Mouse (Mus musculus): ENCODE measurements at regions not wholly inside any gene's neighbourhood (a gene's known extent, or its start where the extent isn't known, plus 50 kb on each side); places are given as distances from the start of the nearest gene placed in this dataset.

- Histone ChIP-seq H3K36me3 (ENCODE audit: control insufficient read depth, insufficient read depth, low read length) (no peaks in the 10 kb centered on the region), H3K4me3 (ENCODE audit: low read depth, low read length) (no peak overlapping the region), H3K4me1 (ENCODE audit: control insufficient read depth, insufficient read depth, low read length) (no peaks in the 10 kb centered on the region), H3K27ac (ENCODE audit: low read depth, low read length) (no peak overlapping the region), H3K9me3 (ENCODE audit: control insufficient read depth, low read length) (no peaks in the 10 kb centered on the region), H3K27me3 (ENCODE audit: control insufficient read depth, insufficient read depth, low read length) (no peaks in the 10 kb centered on the region), H3K4me2 (ENCODE audit: low read depth) (no peak overlapping the region), H3K9ac (ENCODE audit: low read length) (no peak overlapping the region)
- 66% methylated on average over 6 of the region's 6 CpGs for WGBS
- ATAC-seq (ENCODE audit: insufficient read depth, low FRiP score, low TSS enrichment) (no peak), DNase-seq (ENCODE audit: low spot score) (no peak)
Observed at GRCm38 (mm10) chr14:99487981-99488380, 189.5 kb downstream of the Klf5 start.

GRCm38 (mm10) chr14:99493197-99493596 is 194.7 kb downstream of the Klf5 start:
- DNase-seq (ENCODE audit: low spot score), result no peak
- Histone ChIP-seq H3K4me1 (ENCODE audit: control insufficient read depth, insufficient read depth, low read length) (no peaks in the 10 kb centered on the region), H3K9me3 (ENCODE audit: control insufficient read depth, low read length) (no peaks in the 10 kb centered on the region), H3K4me3 (ENCODE audit: low read depth, low read length) (no peak overlapping the region), H3K9ac (ENCODE audit: low read length) (no peak overlapping the region), H3K4me2 (ENCODE audit: low read depth) (no peak overlapping the region), H3K36me3 (ENCODE audit: control insufficient read depth, insufficient read depth, low read length) (no peaks in the 10 kb centered on the region), H3K27me3 (ENCODE audit: control insufficient read depth, insufficient read depth, low read length) (no peaks in the 10 kb centered on the region), H3K27ac (ENCODE audit: low read depth, low read length) (no peak overlapping the region)
- 92% methylated on average over 4 of the region's 4 CpGs for WGBS
- no peak for ATAC-seq (ENCODE audit: insufficient read depth, low FRiP score, low TSS enrichment)

GRCm38 (mm10) chr14:99493659-99494058 is 195.2 kb downstream of the Klf5 start:
- no peak for ATAC-seq (ENCODE audit: insufficient read depth, low FRiP score, low TSS enrichment)
- WGBS, result 90% methylated on average over 6 of the region's 6 CpGs

GRCm38 (mm10) chr14:99499502-99500266 is 201.2 kb downstream of the Klf5 start:
- no peak overlapping the region for H3K4me3 ChIP-seq (ENCODE audit: low read depth, low read length)
- no peaks in the 10 kb centered on the region for H3K9me3 ChIP-seq (ENCODE audit: control insufficient read depth, low read length)
- DNase-seq (ENCODE audit: low spot score) (no peak), ATAC-seq (ENCODE audit: insufficient read depth, low FRiP score, low TSS enrichment) (no peak)
- WGBS, result 85% methylated on average over 7 of the region's 7 CpGs
- H3K36me3 ChIP-seq (ENCODE audit: control insufficient read depth, insufficient read depth, low read length), result no peaks in the 10 kb centered on the region
- H3K9ac ChIP-seq (ENCODE audit: low read length), result no peak overlapping the region
- H3K27me3 ChIP-seq (ENCODE audit: control insufficient read depth, insufficient read depth, low read length), result no peaks in the 10 kb centered on the region
- H3K4me2 ChIP-seq (ENCODE audit: low read depth), result no peak overlapping the region
- no peak overlapping the region for H3K27ac ChIP-seq (ENCODE audit: low read depth, low read length)
- no peaks in the 10 kb centered on the region for H3K4me1 ChIP-seq (ENCODE audit: control insufficient read depth, insufficient read depth, low read length)

More at GRCm38 (mm10) chr14:99493659-99494058, 195.2 kb downstream of the Klf5 start:
- no peak overlapping the region for H3K27ac ChIP-seq (ENCODE audit: low read depth, low read length)
- no peaks in the 10 kb centered on the region for H3K27me3 ChIP-seq (ENCODE audit: control insufficient read depth, insufficient read depth, low read length)
- no peak overlapping the region for H3K9ac ChIP-seq (ENCODE audit: low read length)
- H3K4me2 ChIP-seq (ENCODE audit: low read depth), result no peak overlapping the region
- no peaks in the 10 kb centered on the region for H3K4me1 ChIP-seq (ENCODE audit: control insufficient read depth, insufficient read depth, low read length)
- H3K4me3 ChIP-seq (ENCODE audit: low read depth, low read length), result no peak overlapping the region
- H3K36me3 ChIP-seq (ENCODE audit: control insufficient read depth, insufficient read depth, low read length), result no peaks in the 10 kb centered on the region
- no peak for DNase-seq (ENCODE audit: low spot score)
- H3K9me3 ChIP-seq (ENCODE audit: control insufficient read depth, low read length), result no peaks in the 10 kb centered on the region

- Histone ChIP-seq H3K27ac (ENCODE audit: low read depth, low read length) (no peak overlapping the region), H3K9me3 (ENCODE audit: control insufficient read depth, low read length) (no peaks in the 10 kb centered on the region), H3K9ac (ENCODE audit: low read length) (no peak overlapping the region), H3K4me2 (ENCODE audit: low read depth) (no peak overlapping the region), H3K4me1 (ENCODE audit: control insufficient read depth, insufficient read depth, low read length) (no peaks in the 10 kb centered on the region), H3K27me3 (ENCODE audit: control insufficient read depth, insufficient read depth, low read length) (no peaks in the 10 kb centered on the region), H3K4me3 (ENCODE audit: low read depth, low read length) (no peak overlapping the region), H3K36me3 (ENCODE audit: control insufficient read depth, insufficient read depth, low read length) (no peaks in the 10 kb centered on the region)
- no peak for ATAC-seq (ENCODE audit: insufficient read depth, low FRiP score, low TSS enrichment)
- no peak for DNase-seq (ENCODE audit: low spot score)
- 81% methylated on average over 4 of the region's 4 CpGs for WGBS
Observed at GRCm38 (mm10) chr14:99504909-99505308, 206.4 kb downstream of the Klf5 start.

GRCm38 (mm10) chr14:99509696-99510536 is 211.4 kb downstream of the Klf5 start:
- Histone ChIP-seq H3K4me2 (ENCODE audit: low read depth) (no peak overlapping the region), H3K9me3 (ENCODE audit: control insufficient read depth, low read length) (no peaks in the 10 kb centered on the region), H3K4me1 (ENCODE audit: control insufficient read depth, insufficient read depth, low read length) (no peaks in the 10 kb centered on the region), H3K36me3 (ENCODE audit: control insufficient read depth, insufficient read depth, low read length) (no peaks in the 10 kb centered on the region), H3K27me3 (ENCODE audit: control insufficient read depth, insufficient read depth, low read length) (no peaks in the 10 kb centered on the region), H3K4me3 (ENCODE audit: low read depth, low read length) (no peak overlapping the region), H3K9ac (ENCODE audit: low read length) (no peak overlapping the region), H3K27ac (ENCODE audit: low read depth, low read length) (no peak overlapping the region)
- ATAC-seq (ENCODE audit: insufficient read depth, low FRiP score, low TSS enrichment) (no peak), DNase-seq (ENCODE audit: low spot score) (no peak)
- 36% methylated on average over 3 of the region's 3 CpGs for WGBS

GRCm38 (mm10) chr14:99515474-99515873 is 217.0 kb downstream of the Klf5 start:
- Histone ChIP-seq H3K36me3 (ENCODE audit: control insufficient read depth, insufficient read depth, low read length) (no peaks in the 10 kb centered on the region), H3K4me3 (ENCODE audit: low read depth, low read length) (no peak overlapping the region), H3K27ac (ENCODE audit: low read depth, low read length) (no peak overlapping the region), H3K4me1 (ENCODE audit: control insufficient read depth, insufficient read depth, low read length) (no peaks in the 10 kb centered on the region), H3K4me2 (ENCODE audit: low read depth) (no peak overlapping the region), H3K9me3 (ENCODE audit: control insufficient read depth, low read length) (no peaks in the 10 kb centered on the region), H3K9ac (ENCODE audit: low read length) (no peak overlapping the region), H3K27me3 (ENCODE audit: control insufficient read depth, insufficient read depth, low read length) (no peaks in the 10 kb centered on the region)
- ATAC-seq (ENCODE audit: insufficient read depth, low FRiP score, low TSS enrichment) (no peak), DNase-seq (ENCODE audit: low spot score) (no peak)
- 91% methylated on average over 1 of the region's 1 CpGs for WGBS

GRCm38 (mm10) chr14:99516703-99517102 is 218.2 kb downstream of the Klf5 start:
- 92% methylated on average over 6 of the region's 6 CpGs for WGBS
- H3K4me1 ChIP-seq (ENCODE audit: control insufficient read depth, insufficient read depth, low read length), result no peaks in the 10 kb centered on the region

GRCm38 (mm10) chr14:99520343-99520742 is 221.9 kb downstream of the Klf5 start:
- no peak for DNase-seq (ENCODE audit: low spot score)
- no peak for ATAC-seq (ENCODE audit: insufficient read depth, low FRiP score, low TSS enrichment)
- Histone ChIP-seq H3K27ac (ENCODE audit: low read depth, low read length) (no peak overlapping the region), H3K4me3 (ENCODE audit: low read depth, low read length) (no peak overlapping the region), H3K9me3 (ENCODE audit: control insufficient read depth, low read length) (no peaks in the 10 kb centered on the region), H3K4me2 (ENCODE audit: low read depth) (no peak overlapping the region), H3K9ac (ENCODE audit: low read length) (no peak overlapping the region), H3K4me1 (ENCODE audit: control insufficient read depth, insufficient read depth, low read length) (no peaks in the 10 kb centered on the region), H3K36me3 (ENCODE audit: control insufficient read depth, insufficient read depth, low read length) (no peaks in the 10 kb centered on the region), H3K27me3 (ENCODE audit: control insufficient read depth, insufficient read depth, low read length) (no peaks in the 10 kb centered on the region)
- WGBS, result 78% methylated on average over 6 of the region's 6 CpGs

More at GRCm38 (mm10) chr14:99516703-99517102, 218.2 kb downstream of the Klf5 start:
- Histone ChIP-seq H3K4me3 (ENCODE audit: low read depth, low read length) (no peak overlapping the region), H3K4me2 (ENCODE audit: low read depth) (no peak overlapping the region), H3K9me3 (ENCODE audit: control insufficient read depth, low read length) (no peaks in the 10 kb centered on the region), H3K36me3 (ENCODE audit: control insufficient read depth, insufficient read depth, low read length) (no peaks in the 10 kb centered on the region), H3K27ac (ENCODE audit: low read depth, low read length) (no peak overlapping the region), H3K27me3 (ENCODE audit: control insufficient read depth, insufficient read depth, low read length) (no peaks in the 10 kb centered on the region), H3K9ac (ENCODE audit: low read length) (no peak overlapping the region)
- ATAC-seq (ENCODE audit: insufficient read depth, low FRiP score, low TSS enrichment) (no peak), DNase-seq (ENCODE audit: low spot score) (no peak)

All from neural tube, embryonic 11.5 days (tissue).